Mouse (Mus musculus): ENCODE data around the gene Tmem238.

GRCm38 (mm10) chr7:4741151-4741550 is 48.3 kb downstream of the Tmem238 start:
- TF ChIP-seq EP300 (IDR thresholded peaks at IDR 0.05; ENCODE audit: low read depth) (no peak), CTCF (IDR thresholded peaks at IDR 0.05; ENCODE audit: low read depth) (no peak)
